9 mouse cellular contexts compared by ENCODE assay signal in genomic region chr9:103692699-103693098, GRCm38 (mm10).
DNase-seq lines count a peak whose midpoint lies in the region; ATAC-seq lines count a peak whose summit lies in the region.
"Had no signal": no experiment of that assay in that cellular context is flagged by ENCODE, and none has a peak within 500 bp of the region (broad histone marks: within the 10 kb centered on the region; RNA-seq: fewer than 3 reads in every experiment).

No protein-coding gene starts in this region.

- no peaks in the 10 kb centered on the region for H3K9me3 ChIP-seq in hindbrain, embryonic 13.5 days
- no peaks in the 10 kb centered on the region for H3K9me3 ChIP-seq in hindbrain, embryonic 12.5 days (replicated peaks)

- peak; percentile 71 for DNase-seq in forelimb bud, embryonic 11.5 days (ENCODE audit: low read depth, low spot score)
- DNase-seq in layer of hippocampus, adult 9-11 months = peak; percentile 71
- DNase-seq in right cerebral cortex, postnatal 10 days (ENCODE audit: low spot score in 2 of 2) = peak; percentile 82 to 89
- no peak for DNase-seq in cerebellum, adult 18-20 months
- no peak for DNase-seq in ovary, postnatal 36 days (ENCODE audit: low spot score)
- DNase-seq: cerebellum, adult 9-11 months had no signal

- H3K27ac ChIP-seq in hindbrain, embryonic 13.5 days = no peak overlapping the region; the same call in 1 of the 2 replicates
- no peak overlapping the region for H3K27ac ChIP-seq in hindbrain, embryonic 12.5 days

- H3K4me3 ChIP-seq in hindbrain, embryonic 13.5 days = no peak overlapping the region
- H3K4me3 ChIP-seq in hindbrain, embryonic 12.5 days = no peak overlapping the region

- H3K4me1 ChIP-seq in hindbrain, embryonic 13.5 days (replicated peaks) = peaks cover 30% of the 10 kb centered on the region
- peaks cover 6% of the 10 kb centered on the region for H3K4me1 ChIP-seq in hindbrain, embryonic 12.5 days

- peak; percentile 59 for ATAC-seq in hindbrain, embryonic 13.5 days (ENCODE audit: low FRiP score)
- ATAC-seq in hindbrain, embryonic 12.5 days (ENCODE audit: low FRiP score) = no peak
- no peak for ATAC-seq in megakaryocyte, adult 5-6 weeks (ENCODE audit: poor library complexity, severe bottlenecking)

- 64% methylated on average over 4 of the region's 4 CpGs for WGBS in hindbrain, embryonic 13.5 days
- 59% methylated on average over 4 of the region's 4 CpGs for WGBS in hindbrain, embryonic 12.5 days

- H3K36me3 ChIP-seq in hindbrain, embryonic 13.5 days = no peaks in the 10 kb centered on the region
- H3K36me3 ChIP-seq in hindbrain, embryonic 12.5 days = no peaks in the 10 kb centered on the region

- no peaks in the 10 kb centered on the region for H3K27me3 ChIP-seq in hindbrain, embryonic 13.5 days
- H3K27me3 ChIP-seq in hindbrain, embryonic 12.5 days = no peaks in the 10 kb centered on the region

- no peak overlapping the region for H3K4me2 ChIP-seq in hindbrain, embryonic 13.5 days
- no peak overlapping the region for H3K4me2 ChIP-seq in hindbrain, embryonic 12.5 days (replicated peaks)

- H3K9ac ChIP-seq in hindbrain, embryonic 13.5 days = no peak overlapping the region
- H3K9ac ChIP-seq in hindbrain, embryonic 12.5 days = no peak overlapping the region

Comparison
In these comparisons a context has a peak if more than half of its experiments do, and no peak if none do; other contexts are left out.
1. DNase-seq: peak in forelimb bud, embryonic 11.5 days (single experiment), layer of hippocampus, adult 9-11 months (single experiment) and right cerebral cortex, postnatal 10 days (2 of 2); none in cerebellum, adult 18-20 months (0 of 2) and ovary, postnatal 36 days (single experiment).